ENCODE assay signal across 30 mouse cellular contexts in genomic region chr7:70643055-70643454, GRCm38 (mm10).
DNase-seq lines count a peak whose midpoint lies in the region; ATAC-seq and TF ChIP-seq lines count a peak whose summit lies in the region.
"Had no signal": no experiment of that assay in that cellular context is flagged by ENCODE, and none has a peak within 500 bp of the region (broad histone marks: within the 10 kb centered on the region; RNA-seq: fewer than 3 reads in every experiment).

No protein-coding gene starts in this region.

- H3K9me3 ChIP-seq in kidney, embryonic 14.5 days (ENCODE audit: control insufficient read depth, low read length), result no peaks in the 10 kb centered on the region
- H3K9me3 ChIP-seq in kidney, postnatal 0 days (replicated peaks; ENCODE audit: low read length), result no peaks in the 10 kb centered on the region
- H3K9me3 ChIP-seq: embryonic facial prominence, embryonic 13.5 days; forebrain, embryonic 10.5 days; forebrain, embryonic 13.5 days; heart, embryonic 12.5 days; heart, embryonic 15.5 days had no signal

- WGBS in kidney, embryonic 14.5 days, result 87% methylated on average over 1 of the region's 1 CpGs
- WGBS in kidney, postnatal 0 days, result 61% methylated on average over 1 of the region's 1 CpGs

- H3K27me3 ChIP-seq in kidney, embryonic 14.5 days (ENCODE audit: control insufficient read depth, insufficient read depth, low read length), result no peaks in the 10 kb centered on the region
- no peaks in the 10 kb centered on the region for H3K27me3 ChIP-seq in kidney, postnatal 0 days (ENCODE audit: insufficient read depth, low read length)
- H3K27me3 ChIP-seq: CH12.LX; heart, embryonic 12.5 days; heart, embryonic 15.5 days; Patski had no signal

- H3K27ac ChIP-seq in kidney, embryonic 14.5 days (ENCODE audit: low read depth, low read length), result peak overlapping the region; percentile 56; the same call in 1 of the 2 replicates
- peak overlapping the region; percentile 50 for H3K27ac ChIP-seq in kidney, postnatal 0 days
- H3K27ac ChIP-seq: embryonic facial prominence, embryonic 13.5 days; forebrain, embryonic 13.5 days; heart, embryonic 15.5 days; hindbrain, embryonic 14.5 days; hindbrain, postnatal 0 days had no signal

- no peak overlapping the region for H3K4me2 ChIP-seq in kidney, embryonic 14.5 days (replicated peaks; ENCODE audit: low read depth, low read length)
- no peak overlapping the region for H3K4me2 ChIP-seq in kidney, postnatal 0 days (ENCODE audit: low read length)
- H3K4me2 ChIP-seq: embryonic facial prominence, embryonic 13.5 days; forebrain, embryonic 13.5 days; heart, embryonic 12.5 days; heart, embryonic 15.5 days; hindbrain, embryonic 14.5 days had no signal

- H3K36me3 ChIP-seq in kidney, embryonic 14.5 days (ENCODE audit: control insufficient read depth, insufficient read depth, low read length), result no peaks in the 10 kb centered on the region
- H3K36me3 ChIP-seq in kidney, postnatal 0 days (ENCODE audit: insufficient read depth, low read length), result no peaks in the 10 kb centered on the region
- H3K36me3 ChIP-seq: embryonic facial prominence, embryonic 13.5 days; forebrain, embryonic 10.5 days; G1E; heart, embryonic 12.5 days; heart, embryonic 15.5 days had no signal

- DNase-seq in kidney, postnatal 36 days, result no peak
- DNase-seq in kidney, postnatal 0 days (ENCODE audit: low spot score), result no peak
- no peak for DNase-seq in kidney, adult 9 months
- peak; percentile 63 for DNase-seq in 416B (ENCODE audit: low read depth)
- DNase-seq in gastrocnemius, adult 18-20 months (ENCODE audit: low spot score), result no peak
- no peak for DNase-seq in retina, postnatal 1 day
- DNase-seq: adrenal gland, postnatal 10 days; adrenal gland, postnatal 36 days; B cell, adult 2 months; cerebellum, adult 18-20 months; cerebellum, adult 9-10 months; cerebellum, postnatal 14 days; gastrocnemius, adult 2 months; gastrocnemius, postnatal 14 days; heart, adult 18-20 months; heart, postnatal 10 days; heart, postnatal 36 days had no signal

- TF ChIP-seq CTCF in kidney, postnatal 0 days (IDR thresholded peaks at IDR 0.05; ENCODE audit: low read depth), result no peak

- H3K4me3 ChIP-seq in kidney, embryonic 14.5 days (ENCODE audit: low read length), result no peak overlapping the region
- no peak overlapping the region for H3K4me3 ChIP-seq in kidney, postnatal 0 days (replicated peaks; ENCODE audit: low read depth, low read length)
- H3K4me3 ChIP-seq: embryonic facial prominence, embryonic 13.5 days; forebrain, embryonic 10.5 days; forebrain, embryonic 13.5 days; gastrocnemius, adult 2 months; heart, embryonic 12.5 days; heart, embryonic 15.5 days had no signal

- H3K4me1 ChIP-seq in kidney, embryonic 14.5 days (ENCODE audit: control insufficient read depth, insufficient read depth, low read length), result peaks cover 13% of the 10 kb centered on the region
- 0 out of 2 replicates have a peak, but pooled peaks cover 5% of the 10 kb centered on the region for H3K4me1 ChIP-seq in kidney, postnatal 0 days (replicated peaks; ENCODE audit: insufficient read depth, low read length)
- H3K4me1 ChIP-seq: heart, embryonic 12.5 days; heart, embryonic 15.5 days had no signal

- no peak overlapping the region for H3K9ac ChIP-seq in kidney, embryonic 14.5 days (ENCODE audit: low read depth, low read length)
- H3K9ac ChIP-seq in kidney, postnatal 0 days (ENCODE audit: low read depth, low read length), result no peak overlapping the region
- H3K9ac ChIP-seq: embryonic facial prominence, embryonic 13.5 days; forebrain, embryonic 13.5 days; heart, embryonic 12.5 days; heart, embryonic 15.5 days; hindbrain, embryonic 14.5 days had no signal

- no peak for ATAC-seq in kidney, embryonic 14.5 days (ENCODE audit: low FRiP score, low TSS enrichment)
- no peak for ATAC-seq in kidney, postnatal 0 days (replicated peaks; ENCODE audit: low FRiP score, low read depth)
- peak; percentile 77 to 87 for ATAC-seq in hematopoietic stem cell, adult 5-6 weeks (replicated peaks in 1 of 2; ENCODE audit: insufficient read depth in 1 of 2, low FRiP score in 2 of 2, low TSS enrichment in 1 of 2, low read depth in 1 of 2, poor library complexity in 2 of 2, severe bottlenecking in 2 of 2)
- ATAC-seq: forebrain, embryonic 13.5 days; forebrain, embryonic 16.5 days; hindbrain, postnatal 0 days; Patski had no signal

Comparison
In these comparisons a context has a peak if more than half of its experiments do, and no peak if none do; other contexts are left out.
1. ATAC-seq: peak in hematopoietic stem cell, adult 5-6 weeks (2 of 2); none in kidney, embryonic 14.5 days (single experiment) and kidney, postnatal 0 days (single experiment).